In the genomic region with DNA sequence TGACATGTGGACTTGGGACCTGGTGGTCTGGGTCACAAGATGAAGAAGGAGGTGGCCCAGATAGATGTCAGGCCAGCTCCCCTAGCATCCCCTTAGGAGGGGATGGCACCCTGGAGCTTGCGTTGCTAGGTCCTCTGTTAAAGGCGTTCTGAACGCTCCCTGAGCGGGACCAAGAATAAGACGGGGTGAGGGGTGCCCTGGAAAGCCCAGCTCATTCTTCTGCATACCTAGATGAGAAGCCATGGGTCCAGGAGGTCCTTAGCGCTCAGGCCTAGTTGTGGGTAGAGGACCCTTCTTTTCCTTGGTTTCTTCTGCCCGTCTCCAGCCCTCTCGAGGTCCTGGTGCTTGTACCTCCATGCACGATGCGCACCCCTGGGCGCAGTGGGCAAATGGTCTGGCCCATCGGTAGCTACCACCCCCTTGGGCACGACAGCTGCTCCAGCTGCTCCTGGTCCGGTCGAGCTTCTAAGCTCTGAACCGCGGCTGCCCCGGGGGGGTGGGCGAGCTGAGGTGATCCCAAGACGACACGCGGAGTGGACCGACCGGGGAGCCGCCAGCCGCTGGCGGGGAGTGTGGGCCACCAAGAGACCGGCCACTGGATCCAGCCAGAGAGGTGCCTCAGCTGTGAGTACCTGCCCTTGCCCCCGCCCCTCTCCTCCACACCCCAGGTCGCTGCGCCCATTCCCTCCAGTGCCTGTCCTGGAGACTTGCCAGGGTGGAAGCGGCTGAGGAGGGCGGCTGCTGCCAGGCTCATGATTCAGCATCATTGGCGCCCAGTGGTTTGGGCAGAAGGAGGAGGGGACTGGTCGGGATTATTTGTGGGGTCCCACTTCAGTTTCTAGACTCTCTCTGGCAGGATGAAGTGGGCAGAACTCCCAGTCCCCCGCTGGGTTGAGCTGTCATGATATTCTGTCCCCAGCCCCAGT, we compare ENCODE assay signal across 8 mouse cellular contexts. TPM values are rescaled to one million over a fixed set of nuclear protein-coding genes. Genes with fewer than 3 reads are reported as not detected.
A peak's percentile ranks its signal among the peaks of the same experiment; 100 is the strongest.
DNase-seq lines count a peak whose midpoint lies in the region; TF ChIP-seq lines count a peak whose summit lies in the region.

A gene (plus strand): TSS at position 402 of the 926 bp plus-strand sequence.

- TF ChIP-seq CTCF in brain, embryonic 14.5 days (IDR thresholded peaks at IDR 0.05; ENCODE audit: borderline replicate concordance, extremely low read depth, insufficient read depth, insufficient read length), result no peak
- TF ChIP-seq CTCF in embryonic fibroblast, embryonic 13.5 days (IDR thresholded peaks at IDR 0.05; ENCODE audit: borderline replicate concordance, insufficient read depth, low read length), result no peak
- no peak for TF ChIP-seq CTCF in kidney, adult 2 months (conservative IDR thresholded peaks at IDR 0.05; ENCODE audit: insufficient read depth, insufficient read length, low read depth, low read length)
- TF ChIP-seq CTCF in small intestine, adult 2 months (IDR thresholded peaks at IDR 0.05; ENCODE audit: extremely low read depth, insufficient read length, insufficient replicate concordance, low read depth, low read length), result no peak

- H3K9me3 ChIP-seq in midbrain, embryonic 10.5 days (replicated peaks), result no peaks in the 10 kb centered on the region

- H3K4me1 ChIP-seq in embryonic fibroblast, embryonic 13.5 days (ENCODE audit: control insufficient read depth, insufficient read depth, low read length), result no peaks in the 10 kb centered on the region
- no peaks in the 10 kb centered on the region for H3K4me1 ChIP-seq in kidney, adult 2 months (ENCODE audit: control insufficient read depth, insufficient read depth, low read length)
- peaks cover 12% of the 10 kb centered on the region for H3K4me1 ChIP-seq in midbrain, embryonic 10.5 days
- H3K4me1 ChIP-seq in small intestine, adult 2 months (ENCODE audit: control insufficient read depth, insufficient read depth, insufficient read length, low read length), result peaks cover 3% of the 10 kb centered on the region; the same call in 1 of the 2 replicates

- WGBS in kidney, adult 2 months, result under 1% methylated on average over 36 of the region's 36 CpGs
- WGBS in midbrain, embryonic 10.5 days, result under 1% methylated on average over 36 of the region's 36 CpGs
- WGBS in small intestine, adult 2 months, result 1% methylated on average over 36 of the region's 36 CpGs

- H3K36me3 ChIP-seq in kidney, adult 2 months (ENCODE audit: control insufficient read depth, insufficient read depth, low read length), result no peaks in the 10 kb centered on the region
- H3K36me3 ChIP-seq in midbrain, embryonic 10.5 days, result no peaks in the 10 kb centered on the region
- no peaks in the 10 kb centered on the region for H3K36me3 ChIP-seq in small intestine, adult 2 months (ENCODE audit: control insufficient read depth, insufficient read depth, low read length)

- DNase-seq in 3134 (ENCODE audit: extremely low read depth, insufficient read length, low spot score), result peak; percentile 97
- peak; percentile 95 for DNase-seq in brain, embryonic 14.5 days (ENCODE audit: low read depth)
- peak; percentile 83 for DNase-seq in heart, adult 8-10 months (ENCODE audit: low spot score)
- peak; percentile 68 for DNase-seq in kidney, adult 2 months
- DNase-seq in left cerebral cortex, postnatal 4 days, result peak; percentile 73
- peak; percentile 87 for DNase-seq in midbrain, embryonic 10.5 days (ENCODE audit: low spot score)

- no peaks in the 10 kb centered on the region for H3K27me3 ChIP-seq in kidney, adult 2 months (replicated peaks; ENCODE audit: control insufficient read depth, insufficient read depth, low read length)
- no peaks in the 10 kb centered on the region for H3K27me3 ChIP-seq in midbrain, embryonic 10.5 days (ENCODE audit: low read depth, poor library complexity, severe bottlenecking)
- H3K27me3 ChIP-seq in small intestine, adult 2 months (ENCODE audit: control insufficient read depth, insufficient read depth, low read length), result no peaks in the 10 kb centered on the region

- TF ChIP-seq POLR2A in brain, embryonic 14.5 days (IDR thresholded peaks at IDR 0.05; ENCODE audit: borderline replicate concordance, extremely low read depth, insufficient read depth, insufficient read length, poor library complexity, severe bottlenecking), result peak; percentile 32; the same call in 1 of the 2 replicates
- TF ChIP-seq POLR2A in embryonic fibroblast, embryonic 13.5 days (IDR thresholded peaks at IDR 0.05; ENCODE audit: low read depth, low read length), result peak; percentile 78
- no peak for TF ChIP-seq POLR2A in kidney, adult 2 months (IDR thresholded peaks at IDR 0.05; ENCODE audit: low read depth, low read length)
- TF ChIP-seq POLR2A in small intestine, adult 2 months (IDR thresholded peaks at IDR 0.05; ENCODE audit: low read depth, low read length), result no peak

- intact Hi-C loops in left cerebral cortex, postnatal 4 days (cut with DNase I), result loop anchor here (5.0 kb wide), 1 partner anchor 40 kb away; a partner anchor contains a TSS

- peak within 1 kb of the TSS; percentile 58 for H3K4me3 ChIP-seq in embryonic fibroblast, embryonic 13.5 days (ENCODE audit: insufficient read depth, low read length)
- peak within 1 kb of the TSS; percentile 41 for H3K4me3 ChIP-seq in kidney, adult 2 months (ENCODE audit: insufficient read depth, low read depth, low read length)
- H3K4me3 ChIP-seq in midbrain, embryonic 10.5 days, result peak within 1 kb of the TSS; percentile 80
- H3K4me3 ChIP-seq in small intestine, adult 2 months (ENCODE audit: low read depth, low read length), result peak within 1 kb of the TSS; percentile 70

- no peak within 1 kb of the TSS for H3K27ac ChIP-seq in embryonic fibroblast, embryonic 13.5 days (ENCODE audit: insufficient read depth, low read length)
- no peak within 1 kb of the TSS for H3K27ac ChIP-seq in kidney, adult 2 months (ENCODE audit: insufficient read depth, low read depth, low read length)
- peak within 1 kb of the TSS; percentile 95 for H3K27ac ChIP-seq in midbrain, embryonic 10.5 days (replicated peaks)
- 0 out of 2 replicates have a peak within 1 kb of the TSS, but pooled peaks have one; percentile 9 for H3K27ac ChIP-seq in small intestine, adult 2 months (ENCODE audit: insufficient read depth, low read depth, low read length)

RNA-seq across cellular contexts. Expression of the gene that starts here (rescaled TPM):
- polyA plus RNA-seq in brain, embryonic 14.5 days (2012; rRNA removed), result 7.1 and 9.3 TPM in 2 replicates
- 7.0 and 7.5 TPM in 2 replicates for polyA plus RNA-seq in embryonic fibroblast, embryonic 13.5 days (2011; ENCODE audit: insufficient read length, low read depth, missing spikeins)
- 1 to 10 TPM; 8.9 to 9.9 (median 9.4) TPM for total RNA-seq in heart, adult 8-10 months (2022)
- 0.68 and 0.84 TPM in 2 replicates for polyA plus RNA-seq in kidney, adult 2 months (2012; rRNA removed)
- total RNA-seq in left cerebral cortex, postnatal 4 days (2021), result 10 to 100 TPM; 48.8 to 49.4 TPM
- polyA plus RNA-seq in midbrain, embryonic 10.5 days (2016; fragmentation: Nextera tagmentation; extraction: Ambion mirVana), result 3.2 and 3.7 TPM in 2 replicates
- 0.55 and 0.61 TPM in 2 replicates for polyA plus RNA-seq in small intestine, adult 2 months (2012; rRNA removed)

Comparison
In these comparisons a context has a peak if more than half of its experiments do, and no peak if none do; other contexts are left out.
1. RNA of the gene that starts here (total RNA-seq): 48.8 to 49.4 TPM in left cerebral cortex, postnatal 4 days; 8.9 to 9.9 TPM in heart, adult 8-10 months; every median in the first group is over 4 times any median in the second.
2. Peak in DNase-seq and H3K4me3 ChIP-seq in kidney, adult 2 months; RNA of the gene not detected or under 1 TPM.
3. POLR2A ChIP-seq: peak in brain, embryonic 14.5 days (single experiment) and embryonic fibroblast, embryonic 13.5 days (single experiment); none in kidney, adult 2 months (single experiment) and small intestine, adult 2 months (single experiment).
4. H3K27ac ChIP-seq: peak in midbrain, embryonic 10.5 days (single experiment) and small intestine, adult 2 months (single experiment); none in embryonic fibroblast, embryonic 13.5 days (single experiment) and kidney, adult 2 months (single experiment).
5. Peak in every context shown above with its lines, with median percentiles within 50 percentile points of each other: DNase-seq and H3K4me3 ChIP-seq.